Mouse (Mus musculus) stomach, embryonic 15.5 days (tissue): Measurements from ENCODE around the gene 1700001O22Rik. TPM values are rescaled to one million over a fixed set of nuclear protein-coding genes. Genes with fewer than 3 reads are reported as not detected.

ENCODE experiments used
- ATAC-seq: fragments of 200-750 bp; cut with Nextera tagmentation; 2 replicates; pipeline ENCODE4 v1.8.0; 2017; ENCODE audit warnings: low read depth, moderate number of reproducible peaks, moderate TSS enrichment; ENCODE audit not compliant: insufficient read depth, low FRiP score
- H3K27ac ChIP-seq: fragments of 300-500 bp; sonication (generic); 2 replicates; pipeline ENCODE4 v1.5.1; 2015; ENCODE audit warnings: mild to moderate bottlenecking, inconsistent platforms
- H3K27me3 ChIP-seq: fragments of 300-500 bp; sonication (generic); replicated peaks from 2 replicates; pipeline ENCODE4 v1.6.1; 2015; ENCODE audit warnings: inconsistent platforms
- H3K36me3 ChIP-seq: fragments of 300-500 bp; sonication (generic); 2 replicates; pipeline ENCODE4 v1.6.1; 2015; ENCODE audit warnings: inconsistent platforms
- H3K4me1 ChIP-seq: fragments of 300-500 bp; sonication (generic); 2 replicates; pipeline ENCODE4 v1.6.1; 2015; ENCODE audit warnings: inconsistent platforms
- H3K4me2 ChIP-seq: fragments of 300-500 bp; sonication (generic); 2 replicates; pipeline ENCODE4 v1.6.1; 2015; ENCODE audit warnings: mild to moderate bottlenecking, inconsistent platforms
- H3K4me3 ChIP-seq: fragments of 300-500 bp; sonication (generic); replicated peaks from 2 replicates; pipeline ENCODE4 v1.5.1; 2015; ENCODE audit warnings: inconsistent platforms
- H3K9ac ChIP-seq: fragments of 300-500 bp; sonication (generic); 2 replicates; pipeline ENCODE4 v1.6.1; 2015; ENCODE audit warnings: inconsistent platforms
- H3K9me3 ChIP-seq: fragments of 300-500 bp; sonication (generic); 2 replicates; pipeline ENCODE4 v1.6.1; 2016; ENCODE audit warnings: inconsistent platforms
- WGBS: fragments of 180-500 bp; shearing (Covaris S2); methylation state at CpG from one replicate; pipeline ENCODE4 v1.1.7; 2015; 5-methylcytosine and 5-hydroxymethylcytosine counted together
- polyA plus RNA-seq: library from polyadenylated mRNA; unstranded; fragments of >200 nt; fragmentation: Nextera tagmentation; extraction: Ambion mirVana; gene quantifications from 2 replicates; pipeline ENCODE4 v1.2.1, GENCODE M21; 2015

1700001O22Rik gene
- polyA plus RNA-seq, 1 experiment from 2014 or later, result 2.9 TPM

DNA sequence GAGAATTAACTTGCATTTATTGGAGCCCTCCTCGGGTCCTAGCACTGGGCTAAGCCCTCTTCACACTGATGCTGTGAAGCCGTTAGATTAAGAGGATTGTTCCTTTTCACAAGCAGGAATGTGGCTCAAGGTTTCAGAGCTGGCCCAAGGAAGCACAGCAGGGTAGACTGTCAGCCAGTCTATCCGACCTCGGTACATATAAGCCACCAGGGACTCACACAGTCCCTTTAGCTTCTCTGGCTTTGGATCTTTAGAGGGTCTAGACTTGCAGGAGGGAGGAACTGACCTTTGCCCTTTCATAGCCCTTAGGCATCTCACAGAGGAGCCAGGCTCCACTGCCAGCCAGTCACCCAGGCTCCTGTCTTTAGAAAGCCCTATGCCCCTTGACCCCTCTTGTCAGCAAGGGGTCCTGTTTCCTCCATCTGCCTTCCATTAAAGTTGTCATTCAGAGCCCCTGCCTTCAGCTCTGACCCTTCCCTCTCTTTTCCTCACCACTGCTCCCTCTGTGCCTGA is 26.9 kb upstream of the 1700001O22Rik start, which contains the start of gene Asb6:
TSS of gene Asb6 (minus strand) at position 51 of the 513 bp plus-strand sequence.
- no peak for ATAC-seq
- H3K4me2 ChIP-seq, result no peak within 1 kb of the TSS
- WGBS, result 34% methylated on average over 4 of the region's 4 CpGs
- H3K27ac ChIP-seq, result no peak within 1 kb of the TSS
- no peaks in the 10 kb centered on the region for H3K9me3 ChIP-seq
- H3K4me3 ChIP-seq, result no peak within 1 kb of the TSS
- peaks cover 14% of the 10 kb centered on the region for H3K4me1 ChIP-seq
- H3K27me3 ChIP-seq, result no peaks in the 10 kb centered on the region
- no peak within 1 kb of the TSS for H3K9ac ChIP-seq
- H3K36me3 ChIP-seq, result peaks cover 5% of the 10 kb centered on the region

DNA sequence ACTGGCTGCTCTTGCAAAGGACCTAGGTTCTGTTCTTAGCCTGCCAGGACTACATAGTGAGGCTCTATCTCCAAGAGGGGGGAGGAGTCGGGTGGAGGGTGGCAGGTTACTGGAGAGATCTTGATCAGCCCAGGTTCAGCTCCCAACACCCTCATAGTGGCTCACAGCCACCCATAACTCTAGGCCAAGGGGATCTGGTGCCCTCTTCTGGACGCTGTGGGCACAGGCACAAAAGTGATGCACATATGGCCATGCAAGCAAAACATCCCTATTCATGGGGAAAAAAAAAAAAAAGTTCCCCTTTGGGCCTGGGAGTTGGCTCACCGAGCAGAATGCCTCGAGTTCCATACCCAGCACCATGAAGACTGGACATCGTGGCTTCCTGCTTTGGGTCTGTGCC is 25.9 kb upstream of the 1700001O22Rik start:
- Histone ChIP-seq H3K4me3 (no peak overlapping the region), H3K36me3 (peaks cover 15% of the 10 kb centered on the region), H3K27ac (no peak overlapping the region), H3K4me2 (no peak overlapping the region), H3K27me3 (no peaks in the 10 kb centered on the region), H3K9ac (no peak overlapping the region), H3K4me1 (peaks cover 14% of the 10 kb centered on the region), H3K9me3 (no peaks in the 10 kb centered on the region)
- WGBS, result 34% methylated on average over 5 of the region's 5 CpGs
- ATAC-seq, result no peak

DNA sequence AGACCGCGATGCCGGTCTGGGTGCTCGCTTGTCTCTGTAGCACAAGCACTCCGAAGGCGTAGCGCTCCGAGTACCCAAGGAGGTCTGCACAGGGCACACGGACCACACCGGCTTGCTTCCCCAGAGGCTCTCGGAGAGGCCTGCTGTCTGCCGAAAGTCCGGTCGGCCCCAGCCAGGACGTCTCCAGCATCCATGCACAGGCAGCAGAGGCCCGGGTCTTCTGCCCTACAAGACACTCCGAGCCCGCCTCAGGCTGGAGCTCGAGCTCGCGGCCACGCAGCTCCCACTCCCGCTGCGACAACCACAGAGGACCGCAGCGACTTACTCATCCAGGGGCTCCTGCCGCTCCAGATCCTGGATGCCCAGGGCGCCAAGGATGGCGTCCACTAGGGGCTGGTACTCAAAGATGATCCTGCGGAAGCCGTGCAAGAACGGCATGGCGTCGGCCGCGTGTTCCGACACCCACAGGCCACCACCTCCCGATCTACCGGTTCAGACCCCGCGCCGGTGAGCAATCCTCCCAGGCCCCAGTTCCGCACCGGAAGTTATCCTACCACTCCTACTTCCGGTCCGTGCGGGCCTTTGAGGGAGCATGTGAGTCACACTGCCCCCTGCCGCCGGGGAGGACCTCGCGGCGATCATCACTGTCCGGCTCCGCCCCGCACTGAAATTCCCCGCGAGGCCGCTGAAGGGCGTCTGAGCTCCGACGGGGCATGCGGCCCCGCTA is 24.5 kb upstream of the 1700001O22Rik start:
- Histone ChIP-seq H3K4me2 (peak overlapping the region; percentile 93), H3K36me3 (peaks cover 28% of the 10 kb centered on the region), H3K4me3 (peak overlapping the region; percentile 98), H3K4me1 (peaks cover 27% of the 10 kb centered on the region), H3K27ac (peak overlapping the region; percentile 69), H3K9me3 (no peaks in the 10 kb centered on the region), H3K27me3 (no peaks in the 10 kb centered on the region), H3K9ac (peak overlapping the region; percentile 92)
- ATAC-seq, result peak; percentile 84
- WGBS, result under 1% methylated on average over 63 of the region's 63 CpGs

DNA sequence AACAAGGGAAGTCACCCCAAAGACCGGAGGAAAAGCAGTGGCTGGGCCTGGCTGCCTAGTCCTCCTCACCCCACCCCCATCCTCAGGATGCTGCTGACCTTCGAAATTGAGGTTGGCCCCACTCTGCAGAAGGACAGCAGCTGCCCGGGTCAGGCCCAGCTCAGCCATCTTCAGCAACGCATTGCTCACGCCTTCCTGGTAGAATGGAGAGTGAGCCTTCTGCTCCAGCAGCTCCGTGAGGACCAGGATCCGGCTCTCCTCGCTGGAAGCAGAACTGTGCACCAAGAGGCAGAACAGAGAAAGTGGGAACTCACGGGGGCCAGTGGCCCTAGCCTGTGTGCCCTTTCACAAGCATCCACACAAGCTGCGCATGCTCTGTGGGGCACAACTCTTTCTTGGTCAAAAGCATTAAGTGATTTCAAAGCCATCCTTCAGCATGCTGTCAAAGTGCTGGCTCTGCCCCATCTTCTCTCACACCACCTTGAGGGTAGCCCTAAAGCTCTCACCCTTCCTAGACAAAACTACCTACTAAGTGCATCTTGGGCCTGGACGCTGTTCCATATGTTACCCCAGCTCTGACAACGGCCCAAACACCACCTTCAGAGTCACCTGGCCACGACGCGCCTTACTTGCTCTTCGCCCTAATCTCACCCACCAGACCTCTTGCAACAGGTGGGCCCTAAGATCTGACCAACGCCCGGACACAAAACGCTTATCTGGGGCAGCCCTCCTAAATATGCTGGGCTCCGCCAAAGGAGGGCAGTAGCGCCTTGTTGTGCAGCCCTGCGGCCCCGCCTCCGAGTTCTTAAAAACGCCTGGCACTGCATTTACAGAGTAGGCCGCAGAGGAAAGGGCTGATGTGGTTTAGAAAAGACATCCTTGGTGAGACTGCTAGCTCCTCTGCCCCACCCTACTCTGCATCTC is 23.6 kb upstream of the 1700001O22Rik start:
- peak; percentile 25 for ATAC-seq
- Histone ChIP-seq H3K27me3 (no peaks in the 10 kb centered on the region), H3K9me3 (no peaks in the 10 kb centered on the region), H3K4me2 (peak overlapping the region; percentile 93), H3K4me1 (peaks cover 34% of the 10 kb centered on the region), H3K36me3 (peaks cover 35% of the 10 kb centered on the region), H3K9ac (peak overlapping the region; percentile 92), H3K27ac (peak overlapping the region; percentile 69), H3K4me3 (peak overlapping the region; percentile 98)
- 30% methylated on average over 26 of the region's 26 CpGs for WGBS

DNA sequence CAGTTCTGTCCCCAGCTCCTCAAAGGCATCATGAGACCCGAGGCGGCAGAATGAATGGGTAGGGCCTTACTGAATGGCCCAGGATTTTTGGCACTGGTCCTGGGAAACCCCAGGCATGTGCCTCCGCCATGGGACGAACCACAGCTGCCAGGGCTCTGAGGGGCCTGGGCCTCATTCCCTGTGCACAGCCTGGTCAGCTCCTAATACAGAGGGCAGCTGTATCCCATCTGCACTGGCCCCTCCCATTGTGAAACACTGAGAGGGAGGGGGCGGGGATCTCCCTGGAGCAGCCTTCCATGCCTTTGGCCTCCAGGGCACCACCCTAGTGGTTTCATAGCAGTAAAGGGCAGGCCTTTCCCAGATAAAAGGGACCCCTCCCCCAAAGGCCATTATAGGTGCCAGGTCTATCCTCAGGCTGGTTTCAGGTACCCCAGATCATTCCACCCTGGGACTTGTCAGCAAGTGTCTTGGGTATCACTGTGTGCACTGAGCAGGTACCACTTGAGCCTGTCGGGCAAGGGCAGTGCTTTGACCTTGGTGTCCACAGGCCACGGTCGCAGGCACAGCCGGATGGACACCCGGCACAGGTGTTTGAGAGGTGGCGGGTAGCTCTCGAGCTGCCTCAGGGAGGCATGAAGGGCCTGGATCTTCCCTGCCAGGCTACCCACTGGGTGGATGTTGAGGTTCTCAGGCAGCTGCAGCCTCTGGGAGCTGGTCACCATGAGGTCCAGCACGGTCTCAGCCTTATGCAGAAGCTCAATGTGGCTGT is 20.1 kb upstream of the 1700001O22Rik start:
- peaks cover 61% of the 10 kb centered on the region for H3K36me3 ChIP-seq
- 61% methylated on average over 13 of the region's 13 CpGs for WGBS
- no peaks in the 10 kb centered on the region for H3K27me3 ChIP-seq
- peak overlapping the region; percentile 8; the same call in 1 of the 2 replicates for H3K4me2 ChIP-seq
- H3K9ac ChIP-seq, result no peak overlapping the region
- H3K4me1 ChIP-seq, result peaks cover 36% of the 10 kb centered on the region
- ATAC-seq, result peak; percentile 56
- no peak overlapping the region for H3K4me3 ChIP-seq
- H3K27ac ChIP-seq, result peak overlapping the region; percentile 67
- H3K9me3 ChIP-seq, result no peaks in the 10 kb centered on the region

DNA sequence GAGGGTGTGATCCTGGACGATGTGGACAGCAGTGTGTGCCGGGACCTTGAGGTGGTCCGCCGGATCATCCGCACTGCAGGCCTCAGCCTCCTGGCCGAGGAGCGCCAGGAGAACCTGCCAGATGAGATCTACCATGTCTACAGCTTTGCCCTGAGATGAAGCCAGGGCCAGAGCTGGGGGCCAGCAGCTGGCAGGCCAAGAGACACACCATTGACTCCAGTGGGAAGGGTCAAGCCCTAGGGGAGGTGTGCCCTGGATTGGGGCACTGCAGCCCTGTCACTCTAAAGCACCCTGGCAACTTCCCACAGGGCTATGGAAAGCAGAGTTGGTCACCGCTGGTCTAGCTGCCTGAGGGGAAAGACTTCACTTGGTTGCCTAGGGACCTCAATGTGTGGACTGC is 19.0 kb upstream of the 1700001O22Rik start:
- Histone ChIP-seq H3K4me2 (no peak overlapping the region), H3K9ac (no peak overlapping the region), H3K27me3 (no peaks in the 10 kb centered on the region), H3K9me3 (no peaks in the 10 kb centered on the region), H3K4me1 (peaks cover 34% of the 10 kb centered on the region), H3K36me3 (peaks cover 67% of the 10 kb centered on the region), H3K4me3 (no peak overlapping the region), H3K27ac (0 out of 2 replicates have a peak overlapping the region, but pooled peaks have one; percentile 67)
- no peak for ATAC-seq
- 85% methylated on average over 8 of the region's 8 CpGs for WGBS

DNA sequence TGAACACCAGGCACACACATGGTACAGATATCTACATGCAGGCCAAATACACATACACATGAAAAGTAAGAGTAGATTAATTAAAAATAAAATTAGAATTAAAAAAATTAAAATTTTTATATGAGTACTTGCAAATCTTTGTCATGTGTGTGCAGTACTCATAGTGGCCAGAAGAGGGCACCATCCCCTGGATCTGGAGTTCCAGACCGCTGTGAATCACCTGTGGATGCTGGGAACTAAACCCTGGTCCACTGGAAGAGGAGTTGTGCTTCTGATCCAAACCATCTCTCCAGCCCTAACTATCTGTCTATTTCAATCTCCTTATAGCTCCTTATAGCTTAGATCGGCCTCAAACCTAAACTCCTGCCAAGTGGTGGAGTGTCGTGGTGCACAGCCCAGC is 17.6 kb upstream of the 1700001O22Rik start:
- Histone ChIP-seq H3K4me1 (peaks cover 22% of the 10 kb centered on the region), H3K36me3 (peaks cover 74% of the 10 kb centered on the region), H3K27ac (no peak overlapping the region), H3K9ac (no peak overlapping the region), H3K27me3 (no peaks in the 10 kb centered on the region), H3K9me3 (no peaks in the 10 kb centered on the region), H3K4me3 (no peak overlapping the region), H3K4me2 (no peak overlapping the region)
- ATAC-seq, result no peak
- WGBS, result 91% methylated on average over 3 of the region's 3 CpGs

DNA sequence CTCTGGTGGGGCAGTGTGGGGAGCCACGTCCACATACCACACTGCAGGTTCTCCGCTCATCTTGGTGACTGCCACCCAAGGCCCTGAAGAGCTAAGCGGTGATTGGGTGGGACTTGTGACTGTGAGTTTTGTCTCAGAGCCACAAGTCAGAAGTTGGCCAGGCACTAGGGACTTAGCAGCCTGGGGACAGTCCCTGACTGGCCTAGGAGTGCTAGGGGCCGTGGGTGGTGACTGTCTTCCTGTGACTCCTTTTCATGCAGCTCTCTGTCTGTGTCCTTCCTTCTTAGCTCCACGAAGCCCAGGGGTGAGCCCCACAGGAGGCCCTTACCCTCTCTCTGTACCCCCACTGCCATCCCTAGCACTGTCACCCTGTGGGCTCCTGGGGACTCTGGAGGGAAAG is 16.4 kb upstream of the 1700001O22Rik start:
- H3K4me3 ChIP-seq, result no peak overlapping the region
- H3K9me3 ChIP-seq, result no peaks in the 10 kb centered on the region
- H3K9ac ChIP-seq, result no peak overlapping the region
- ATAC-seq, result no peak
- H3K4me1 ChIP-seq, result peaks cover 22% of the 10 kb centered on the region
- WGBS, result 93% methylated on average over 5 of the region's 5 CpGs
- no peaks in the 10 kb centered on the region for H3K27me3 ChIP-seq
- H3K27ac ChIP-seq, result no peak overlapping the region
- H3K36me3 ChIP-seq, result peaks cover 72% of the 10 kb centered on the region
- no peak overlapping the region for H3K4me2 ChIP-seq

DNA sequence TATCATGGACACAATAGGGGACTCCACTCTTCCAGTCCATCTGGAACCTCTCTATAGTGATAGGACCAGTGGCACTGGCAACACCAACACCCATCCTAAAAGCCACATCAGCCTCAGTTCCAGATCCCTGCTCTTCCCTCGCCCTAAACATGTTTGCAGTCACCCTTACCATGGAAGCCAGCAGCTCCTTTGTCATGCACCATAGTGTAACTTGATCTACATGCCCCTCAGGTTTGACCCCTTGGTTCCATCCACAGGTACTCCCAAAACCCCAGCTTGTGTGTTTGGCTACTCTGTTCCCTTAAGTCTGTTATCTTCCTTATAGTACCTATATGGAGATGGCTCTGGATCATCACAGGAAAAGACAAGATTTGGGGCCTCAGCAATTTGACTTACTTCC is 12.9 kb upstream of the 1700001O22Rik start:
- Histone ChIP-seq H3K4me2 (no peak overlapping the region), H3K27me3 (no peaks in the 10 kb centered on the region), H3K36me3 (peaks cover 51% of the 10 kb centered on the region), H3K4me3 (no peak overlapping the region), H3K4me1 (no peaks in the 10 kb centered on the region), H3K9ac (no peak overlapping the region), H3K9me3 (no peaks in the 10 kb centered on the region), H3K27ac (no peak overlapping the region)
- 92% methylated on average over 1 of the region's 1 CpGs for WGBS
- no peak for ATAC-seq

DNA sequence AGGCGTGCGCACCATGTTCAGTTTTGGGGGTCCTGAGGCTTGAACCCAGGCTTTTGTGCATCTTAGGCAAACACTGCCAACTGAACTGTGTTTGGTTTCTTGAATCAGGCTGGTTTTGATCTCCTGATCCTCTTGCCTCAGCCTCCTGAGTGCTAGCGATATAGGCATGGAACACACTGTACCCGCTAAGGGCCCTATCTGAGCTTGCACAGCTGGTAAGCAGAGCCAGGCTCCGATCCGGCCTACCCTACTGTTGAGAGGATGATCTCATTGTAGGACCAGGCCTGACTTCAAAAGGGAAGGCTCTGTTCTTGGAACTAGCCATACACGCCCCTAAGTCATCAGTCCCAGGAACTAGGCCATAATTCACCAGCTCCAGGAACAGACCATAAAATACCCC is 7.1 kb upstream of the 1700001O22Rik start:
- H3K27ac ChIP-seq, result no peak overlapping the region
- H3K36me3 ChIP-seq, result peaks cover 11% of the 10 kb centered on the region
- no peaks in the 10 kb centered on the region for H3K9me3 ChIP-seq
- H3K4me2 ChIP-seq, result no peak overlapping the region
- H3K4me1 ChIP-seq, result peaks cover 11% of the 10 kb centered on the region
- 80% methylated on average over 7 of the region's 7 CpGs for WGBS
- no peak overlapping the region for H3K4me3 ChIP-seq
- H3K9ac ChIP-seq, result no peak overlapping the region
- no peak for ATAC-seq
- H3K27me3 ChIP-seq, result no peaks in the 10 kb centered on the region

DNA sequence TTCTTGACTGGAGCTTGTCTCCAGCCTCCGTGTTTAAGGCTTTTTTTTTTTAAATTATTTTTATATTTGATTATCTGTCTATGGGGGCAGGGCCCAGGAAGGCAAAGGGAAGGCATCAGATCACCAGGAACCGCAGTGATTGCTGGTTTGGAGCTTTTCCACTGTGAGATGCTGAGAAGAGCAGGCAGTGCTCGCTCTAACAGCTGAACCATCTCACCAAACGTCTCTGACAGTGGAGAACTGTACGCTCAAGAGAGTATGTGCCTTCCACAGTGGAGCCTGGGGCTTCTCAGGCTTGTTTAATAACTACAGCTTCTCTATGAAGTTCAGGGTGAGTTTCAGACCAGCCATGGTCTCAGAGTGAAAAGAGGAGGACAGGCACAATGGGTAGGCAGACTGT is 6.0 kb upstream of the 1700001O22Rik start:
- Histone ChIP-seq H3K9ac (no peak overlapping the region), H3K4me2 (peak overlapping the region; percentile 13), H3K4me1 (peaks cover 11% of the 10 kb centered on the region), H3K36me3 (peaks cover 8% of the 10 kb centered on the region), H3K9me3 (no peaks in the 10 kb centered on the region), H3K27me3 (no peaks in the 10 kb centered on the region), H3K4me3 (no peak overlapping the region; the same call in 1 of the 2 replicates), H3K27ac (peak overlapping the region; percentile 16; the same call in 1 of the 2 replicates)
- no peak for ATAC-seq
- 48% methylated on average over 5 of the region's 5 CpGs for WGBS
